Mouse (Mus musculus) heart, adult 11 months (tissue): ENCODE measurements at regions not wholly inside any gene's neighbourhood (a gene's known extent, or its start where the extent isn't known, plus 50 kb on each side); places are given as distances from the start of the nearest gene placed in this dataset.

ENCODE experiments used
- DNase-seq: peaks from one replicate; pipeline ENCODE4 v3.0.0; 2022

DNA sequence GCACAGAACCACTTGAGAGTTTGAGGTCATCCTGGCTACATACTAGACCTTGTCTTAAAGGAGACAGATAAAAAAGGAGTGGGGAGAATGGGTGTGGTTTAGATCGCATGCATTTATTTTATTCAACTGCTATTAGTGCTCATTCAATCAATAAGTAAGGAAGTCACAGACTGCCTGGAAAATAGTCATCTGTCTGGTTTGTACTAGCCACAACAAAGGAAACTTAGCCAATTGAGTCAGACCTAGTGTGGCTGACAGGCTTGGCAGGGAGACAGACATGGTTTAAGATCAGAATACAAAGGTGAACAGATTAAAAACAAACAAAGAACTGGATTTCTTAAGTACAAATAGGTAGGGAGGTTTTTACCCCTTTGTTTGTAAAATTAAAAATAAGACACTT, 68.3 kb upstream of the Marcks start:
- DNase-seq = no peak

DNA sequence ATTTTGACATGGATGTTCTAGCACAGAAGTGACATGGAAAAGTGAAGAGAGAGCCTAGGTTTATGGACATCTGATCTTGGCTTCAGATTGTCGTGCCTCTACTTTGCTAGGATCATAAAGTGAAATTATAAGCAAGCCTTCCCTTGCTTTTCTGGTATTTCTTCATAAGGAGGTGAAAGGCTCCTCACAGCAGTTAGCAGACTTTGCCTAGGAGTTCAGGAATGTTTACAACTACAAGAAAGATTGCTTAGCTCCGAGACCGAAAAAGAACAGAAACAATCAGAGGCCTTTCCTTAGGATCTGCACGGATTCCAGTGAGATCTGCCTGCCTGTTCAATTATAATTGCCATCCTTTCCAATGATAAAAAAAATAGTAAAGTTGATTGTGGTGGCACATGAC, 67.8 kb upstream of the Marcks start:
- no peak for DNase-seq

DNA sequence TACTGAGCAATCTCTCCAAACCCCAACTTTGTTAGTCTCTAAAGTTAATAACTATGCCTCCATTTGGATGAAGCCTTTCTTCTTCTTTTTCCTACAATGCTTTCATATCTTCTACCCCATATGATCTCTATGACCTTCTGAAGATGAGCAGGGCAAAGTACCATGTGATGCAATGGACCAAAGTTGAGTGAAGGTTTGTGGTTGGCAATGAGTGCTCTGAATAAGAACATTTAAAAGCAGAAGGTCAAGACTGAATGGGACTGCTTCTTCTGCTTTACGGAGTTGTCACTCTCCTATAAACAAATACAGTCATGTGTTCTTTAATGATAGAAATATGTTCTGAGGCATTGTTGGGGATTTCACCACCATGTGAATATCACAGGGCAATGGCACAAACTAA, 65.0 kb upstream of the Marcks start:
- no peak for DNase-seq

DNA sequence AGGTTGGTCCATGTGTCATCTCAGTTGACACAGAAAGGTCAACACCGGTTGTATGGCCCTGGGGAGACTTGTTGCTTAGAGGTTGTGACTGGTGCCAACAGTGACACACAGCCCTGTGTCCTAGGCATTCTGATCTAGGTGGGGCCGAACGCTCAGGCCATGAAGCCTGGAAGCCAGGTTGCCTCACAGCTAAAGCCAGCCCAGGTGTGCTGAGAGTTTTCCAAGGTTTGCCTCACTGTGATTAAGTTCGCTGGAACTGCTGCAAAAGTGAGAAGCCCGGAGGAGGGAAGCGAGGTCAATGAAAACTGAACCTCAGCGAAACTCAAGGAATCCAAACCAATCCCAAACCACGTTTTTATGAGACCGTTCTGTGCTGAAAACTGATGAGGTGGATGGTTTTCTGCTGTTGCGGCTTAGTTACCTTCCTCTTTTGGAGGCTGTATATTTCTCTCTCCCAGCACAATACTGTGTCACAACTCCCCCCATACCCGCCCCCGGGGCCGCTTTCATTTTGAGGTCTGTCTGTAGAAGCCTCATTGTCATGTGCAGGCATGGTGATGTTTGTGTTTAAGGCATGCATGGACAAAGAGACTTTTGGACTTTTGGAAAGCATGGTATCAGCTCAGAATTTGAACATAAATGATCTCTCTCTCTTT, 56.2 kb upstream of the Marcks start:
- peak; percentile 94 for DNase-seq

DNA sequence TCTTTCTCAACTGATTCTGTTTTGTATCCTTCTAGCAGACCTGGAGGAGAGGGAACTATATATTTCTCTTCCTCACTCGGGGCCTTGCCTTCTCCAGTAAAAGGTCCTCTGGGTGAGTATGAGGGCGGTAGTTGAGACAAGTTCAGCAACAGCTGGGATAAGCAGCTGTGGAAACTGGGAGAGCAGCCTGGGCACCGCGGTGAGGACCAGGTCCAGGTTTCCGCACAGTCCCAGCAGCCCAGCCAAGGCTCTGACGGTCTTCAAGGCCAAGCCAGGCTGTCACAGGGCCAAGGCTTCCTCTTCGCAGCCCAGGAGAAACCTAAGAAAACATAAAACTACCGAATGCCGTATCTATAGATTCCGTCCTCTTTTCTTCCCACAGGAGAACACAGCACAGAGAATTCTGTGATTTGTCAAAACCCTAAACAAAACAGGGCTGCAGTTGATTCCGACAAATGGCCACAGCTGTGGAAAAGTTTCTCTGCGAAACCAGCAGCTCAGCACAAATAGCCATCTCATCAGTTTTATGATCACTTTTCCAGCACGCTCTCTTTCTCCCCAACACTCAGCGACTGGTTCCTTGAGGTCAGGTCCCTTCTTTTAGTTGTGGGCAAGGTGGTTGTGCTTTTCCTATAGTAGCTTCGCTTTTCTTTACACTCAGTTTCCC, 55.5 kb upstream of the Marcks start:
- peak; percentile 98 for DNase-seq

DNA sequence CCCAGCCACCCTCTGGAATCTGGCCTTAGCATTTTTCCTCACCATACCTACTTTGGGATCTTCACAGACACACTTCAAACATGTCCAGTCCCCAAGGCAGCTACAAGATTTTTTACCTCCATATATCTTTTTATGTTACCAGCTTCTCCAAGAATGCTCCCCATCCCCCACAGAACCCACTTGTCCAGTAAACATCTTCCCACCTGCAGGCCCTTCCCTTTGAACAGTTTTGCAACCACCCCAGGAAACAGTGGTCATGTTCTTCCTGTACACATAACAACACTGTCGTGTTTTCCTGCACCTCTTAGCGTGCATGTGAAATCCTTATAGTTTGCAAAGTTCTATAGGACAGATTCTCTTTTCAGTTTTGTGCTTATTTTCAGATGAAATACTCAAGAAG, 53.9 kb upstream of the Marcks start:
- no peak for DNase-seq

DNA sequence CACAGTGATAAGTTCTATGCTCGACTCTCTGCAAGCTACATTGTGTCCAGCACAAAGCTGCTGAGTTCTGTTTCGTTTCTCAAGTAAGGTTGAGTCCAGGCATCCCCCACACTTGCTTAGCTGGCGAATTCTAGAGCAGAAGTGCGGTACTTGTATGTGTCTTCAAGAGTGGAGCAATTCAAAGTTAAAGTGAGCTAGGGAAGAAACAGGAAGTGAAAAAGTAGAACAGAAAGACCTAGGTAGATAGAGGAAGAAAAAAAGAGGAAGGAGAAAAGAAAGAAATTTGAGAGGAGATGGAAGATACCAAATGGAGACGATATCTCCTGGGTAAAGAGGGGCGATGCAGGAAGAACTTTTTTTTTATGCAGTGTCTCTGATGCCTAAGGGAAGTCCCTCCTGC, 51.4 kb upstream of the Marcks start:
- DNase-seq = peak; percentile 95
